Mouse (Mus musculus): Measurements from ENCODE around the gene Sptbn4. TPM values are rescaled to one million over a fixed set of nuclear protein-coding genes. Genes with fewer than 3 reads are reported as not detected.

Gene Sptbn4
- total RNA-seq, 2 experiments from 2014 or later, result 128 to 132 TPM

GRCm38 (mm10) chr7:27446521-27447418 is 716 bp downstream of the Sptbn4 start:
- peak; percentile 77 to 92 for DNase-seq (ENCODE audit: low spot score in 2 of 2)
- intact Hi-C loops (cut with DNase I), result loop anchor here (5.0 to 10.0 kb wide), 2 partner anchors 39 to 238 kb away; partner anchors contain the start of gene Zfp607b

- intact Hi-C loops (cut with DNase I), result loop anchor here (5.0 to 10.0 kb wide), 2 partner anchors 39 to 239 kb away; partner anchors contain the start of gene Zfp607b
- DNase-seq (ENCODE audit: low spot score in 2 of 2), result peak in 1 of 2 experiments; percentile 19
These were observed 1.4 kb downstream of the Sptbn4 start for GRCm38 (mm10) chr7:27446051-27446450.

- intact Hi-C loops (cut with DNase I), result loop anchor here (10.0 kb wide), 1 partner anchor 245 kb away; the partner anchor contains the start of gene Zfp607b
- no peak for DNase-seq (ENCODE audit: low spot score in 2 of 2)
These were observed 7.5 kb downstream of the Sptbn4 start for GRCm38 (mm10) chr7:27440014-27440413.

GRCm38 (mm10) chr7:27437544-27437943 is 9.9 kb downstream of the Sptbn4 start:
- no peak for DNase-seq (ENCODE audit: low spot score in 2 of 2)
- intact Hi-C loops (cut with DNase I), result no loop called here

GRCm38 (mm10) chr7:27433794-27434193 is 13.7 kb downstream of the Sptbn4 start:
- no peak for DNase-seq (ENCODE audit: low spot score in 2 of 2)

GRCm38 (mm10) chr7:27433349-27433748 is 14.1 kb downstream of the Sptbn4 start:
- DNase-seq (ENCODE audit: low spot score in 2 of 2), result no peak
- intact Hi-C loops (cut with DNase I), result no loop called here

More at GRCm38 (mm10) chr7:27433794-27434193, 13.7 kb downstream of the Sptbn4 start:
- intact Hi-C loops (cut with DNase I), result no loop called here

- no peak for DNase-seq (ENCODE audit: low spot score in 2 of 2)
- intact Hi-C loops (cut with DNase I), result no loop called here
These were observed 18.4 kb downstream of the Sptbn4 start for GRCm38 (mm10) chr7:27429135-27429534.

- intact Hi-C loops (cut with DNase I), result no loop called here
- DNase-seq (ENCODE audit: low spot score in 2 of 2), result no peak
These were observed 19.5 kb downstream of the Sptbn4 start for GRCm38 (mm10) chr7:27428002-27428401.

GRCm38 (mm10) chr7:27427387-27427786 is 20.1 kb downstream of the Sptbn4 start:
- DNase-seq (ENCODE audit: low spot score in 2 of 2), result no peak
- intact Hi-C loops (cut with DNase I), result no loop called here

GRCm38 (mm10) chr7:27423556-27424326 is 23.7 kb downstream of the Sptbn4 start:
- intact Hi-C loops (cut with DNase I), result no loop called here
- DNase-seq (ENCODE audit: low spot score in 2 of 2), result no peak

GRCm38 (mm10) chr7:27419101-27419500 is 28.4 kb downstream of the Sptbn4 start:
- DNase-seq (ENCODE audit: low spot score in 2 of 2), result no peak
- intact Hi-C loops (cut with DNase I), result no loop called here

- DNase-seq (ENCODE audit: low spot score in 2 of 2), result peak in 1 of 2 experiments; percentile 86
- intact Hi-C loops (cut with DNase I), result no loop called here
These were observed 30.3 kb downstream of the Sptbn4 start for GRCm38 (mm10) chr7:27417151-27417550.

GRCm38 (mm10) chr7:27408379-27409176 is 38.9 kb downstream of the Sptbn4 start:
- DNase-seq (ENCODE audit: low spot score in 2 of 2), result peak; percentile 56 to 62

GRCm38 (mm10) chr7:27407816-27408215 is 39.7 kb downstream of the Sptbn4 start:
- DNase-seq (ENCODE audit: low spot score in 2 of 2), result no peak
- intact Hi-C loops (cut with DNase I), result loop anchor here (5.0 kb wide), 1 partner anchor 39 kb away; the partner anchor contains the start of genes Blvrb and Sptbn4

More at GRCm38 (mm10) chr7:27408379-27409176, 38.9 kb downstream of the Sptbn4 start:
- intact Hi-C loops (cut with DNase I), result loop anchor here (5.0 kb wide), 1 partner anchor 39 kb away; the partner anchor contains the start of genes Blvrb and Sptbn4

GRCm38 (mm10) chr7:27406481-27406880 is 41.0 kb downstream of the Sptbn4 start:
- no peak for DNase-seq (ENCODE audit: low spot score in 2 of 2)
- intact Hi-C loops (cut with DNase I), result loop anchor here (5.0 kb wide), 1 partner anchor 41 kb away; the partner anchor contains the start of genes Blvrb and Sptbn4

GRCm38 (mm10) chr7:27404203-27404942 is 43.1 kb downstream of the Sptbn4 start:
- no peak for DNase-seq (ENCODE audit: low spot score in 2 of 2)
- intact Hi-C loops (cut with DNase I), result no loop called here

- intact Hi-C loops (cut with DNase I), result no loop called here
- peak; percentile 73 to 78 for DNase-seq (ENCODE audit: low spot score in 2 of 2)
These were observed 44.8 kb downstream of the Sptbn4 start for GRCm38 (mm10) chr7:27402675-27403074.

- intact Hi-C loops (cut with DNase I), result no loop called here
- DNase-seq (ENCODE audit: low spot score in 2 of 2), result no peak
These were observed 46.9 kb downstream of the Sptbn4 start for GRCm38 (mm10) chr7:27400545-27400944.
